Mouse (Mus musculus) thymus, adult 2 months (tissue): ENCODE measurements around the gene Utp6. TPM values are rescaled to one million over a fixed set of nuclear protein-coding genes. Genes with fewer than 3 reads are reported as not detected.
A peak's percentile ranks its signal among the peaks of the same experiment; 100 is the strongest.

Experiments used
- DNase-seq: peaks from one replicate; pipeline ENCODE4 v3.0.0; 2021
- H3K27ac ChIP-seq: fragments of 200-500 bp; 2 replicates; pipeline ENCODE4 v1.5.1; 2012; ENCODE audit warnings: low read length, control low read depth; ENCODE audit not compliant: control insufficient read depth, insufficient read depth
- H3K27me3 ChIP-seq: fragments of 200-500 bp; 2 replicates; pipeline ENCODE4 v1.6.1; 2012; ENCODE audit warnings: mild to moderate bottlenecking, low read length, moderate library complexity, mixed read lengths; ENCODE audit not compliant: control insufficient read depth, insufficient read depth
- H3K36me3 ChIP-seq: fragments of 200-500 bp; 2 replicates; pipeline ENCODE4 v1.6.1; 2012; ENCODE audit warnings: mild to moderate bottlenecking, low read length, moderate library complexity; ENCODE audit not compliant: control insufficient read depth, insufficient read depth
- H3K4me1 ChIP-seq: fragments of 200-500 bp; replicated peaks from 2 replicates; pipeline ENCODE4 v1.6.1; 2012; ENCODE audit warnings: low read length; ENCODE audit not compliant: control insufficient read depth, insufficient read depth
- H3K4me3 ChIP-seq: fragments of 200-500 bp; 2 replicates; pipeline ENCODE4 v1.5.1; 2012; ENCODE audit warnings: mild to moderate bottlenecking, low read length, control low read depth, moderate library complexity; ENCODE audit not compliant: control insufficient read depth, insufficient read depth
- CTCF ChIP-seq: fragments of 200-500 bp; IDR thresholded peaks from 2 replicates; pipeline ENCODE4 v1.5.1; 2012; ENCODE audit warnings: mild to moderate bottlenecking, control low read depth, low read length, moderate library complexity, borderline replicate concordance; ENCODE audit not compliant: control insufficient read depth, poor library complexity, insufficient read depth; ENCODE audit errors: extremely low read depth
- POLR2A ChIP-seq: fragments of 200-500 bp; IDR thresholded peaks from 2 replicates; pipeline ENCODE4 v1.6.1; 2012; ENCODE audit warnings: mild to moderate bottlenecking, low read length, control low read depth, moderate library complexity; ENCODE audit not compliant: control insufficient read depth, poor library complexity, insufficient read depth; ENCODE audit errors: extremely low read depth
- WGBS: fragments of 180-500 bp; shearing (Covaris S2); methylation state at CpG from one replicate; pipeline ENCODE4 v1.1.7; 2018; 5-methylcytosine and 5-hydroxymethylcytosine counted together
- polyA plus RNA-seq: library from polyadenylated mRNA; depleted of rRNA; stranded (reverse); fragments of >200 nt; gene quantifications from 2 replicates; pipeline ENCODE4 v1.2.3, GENCODE M21; 2012

Gene Utp6
- polyA plus RNA-seq, 1 experiment = 7.8 TPM

DNA sequence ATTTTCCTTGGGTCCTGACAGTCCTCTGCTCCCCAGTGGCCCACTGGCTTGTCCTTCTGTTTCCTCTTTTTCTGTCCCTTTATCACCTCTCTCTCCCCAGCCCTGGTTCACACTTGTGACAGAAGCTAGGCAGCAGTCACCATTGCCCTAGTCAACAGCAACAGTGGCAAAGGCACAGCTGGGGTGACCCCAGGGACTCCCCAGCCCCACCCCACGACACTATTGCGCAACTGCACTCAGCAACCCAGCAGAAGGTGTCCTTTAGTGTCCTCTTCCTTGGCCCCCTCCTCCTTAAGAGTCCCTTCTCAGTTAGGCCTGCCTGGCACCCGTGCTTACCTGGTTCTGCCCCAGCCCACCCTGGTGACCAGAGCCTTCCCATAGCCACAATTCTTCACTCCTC, 40.0 kb downstream of the Utp6 start:
- DNase-seq = no peak
- no peaks in the 10 kb centered on the region for H3K4me1 ChIP-seq
- H3K27me3 ChIP-seq = no peaks in the 10 kb centered on the region
- no peak overlapping the region for H3K27ac ChIP-seq
- H3K36me3 ChIP-seq = no peaks in the 10 kb centered on the region
- TF ChIP-seq POLR2A (no peak), CTCF (no peak)
- no peak overlapping the region for H3K4me3 ChIP-seq
- WGBS = 56% methylated on average over 3 of the region's 3 CpGs

DNA sequence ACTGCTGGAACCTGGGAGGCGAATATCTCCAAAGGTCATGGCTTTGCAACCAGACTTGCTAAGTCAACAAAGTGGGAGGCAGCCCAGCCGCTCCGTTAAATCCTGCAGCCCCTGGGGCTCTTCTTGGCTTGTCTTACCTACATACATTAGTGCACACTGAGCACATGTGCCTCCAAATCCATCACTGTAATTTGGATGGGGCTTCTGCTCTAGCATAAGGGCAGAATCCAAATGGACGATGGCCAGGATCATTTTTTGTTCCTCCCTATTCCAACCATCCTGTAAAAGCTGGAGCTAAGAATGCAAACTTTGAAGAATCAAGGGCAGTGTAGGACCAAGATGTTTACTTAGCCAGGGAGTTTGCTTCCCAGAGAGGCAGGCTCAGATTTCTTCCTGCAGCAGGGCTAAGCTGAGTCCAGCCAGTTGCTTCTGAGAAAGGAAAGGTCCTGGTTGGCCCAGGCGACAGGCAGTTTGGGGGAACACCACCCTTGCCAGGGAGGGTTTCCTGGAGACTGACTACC, 41.6 kb downstream of the Utp6 start:
- DNase-seq = no peak
- no peaks in the 10 kb centered on the region for H3K4me1 ChIP-seq
- no peak overlapping the region for H3K4me3 ChIP-seq
- no peak overlapping the region for H3K27ac ChIP-seq
- WGBS = 82% methylated on average over 5 of the region's 5 CpGs
- H3K27me3 ChIP-seq = no peaks in the 10 kb centered on the region
- no peaks in the 10 kb centered on the region for H3K36me3 ChIP-seq
- TF ChIP-seq POLR2A = no peak
- no peak for TF ChIP-seq CTCF

DNA sequence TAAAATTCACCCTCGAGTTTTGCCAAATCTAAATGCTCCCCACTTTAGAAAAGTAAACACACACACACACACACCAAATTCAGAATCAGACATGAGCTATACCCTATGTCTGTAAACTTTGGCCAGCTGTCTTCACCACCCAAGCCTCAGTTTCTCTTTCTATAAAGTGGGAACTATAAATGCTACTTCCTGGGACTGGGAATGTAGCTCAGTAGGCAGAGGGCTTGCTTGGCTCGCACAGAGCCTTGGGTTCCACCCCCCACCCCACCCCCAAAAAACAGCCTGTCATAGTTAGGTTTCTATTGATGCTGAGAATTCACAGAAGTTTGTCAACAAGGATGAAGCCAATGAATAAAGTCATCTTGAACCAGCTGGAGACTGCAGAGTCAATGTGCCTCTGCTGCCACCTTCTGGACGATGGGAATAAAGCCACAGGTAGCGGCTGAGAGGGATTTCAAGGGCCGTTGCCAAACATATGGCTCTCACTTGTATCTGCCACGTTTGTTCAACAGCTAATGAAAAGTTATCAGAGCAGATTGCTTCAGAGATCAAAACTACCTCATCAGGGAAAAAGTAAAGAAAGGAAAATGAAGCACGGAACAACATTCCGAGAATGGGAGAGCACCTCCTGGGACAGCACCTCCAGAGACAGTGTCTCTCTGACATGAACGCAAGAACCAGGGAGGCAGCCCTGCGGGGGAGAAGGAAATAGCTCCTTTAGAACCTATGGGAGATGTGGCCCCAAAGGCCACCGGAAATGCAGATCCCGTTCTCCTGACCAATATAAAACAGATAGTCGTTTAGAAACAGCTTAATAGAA, 42.3 kb downstream of the Utp6 start:
- H3K27me3 ChIP-seq = no peaks in the 10 kb centered on the region
- H3K27ac ChIP-seq = no peak overlapping the region
- TF ChIP-seq CTCF (peak; percentile 31; the same call in 1 of the 2 replicates), POLR2A (no peak)
- peak; percentile 66 for DNase-seq
- H3K4me1 ChIP-seq = no peaks in the 10 kb centered on the region
- H3K4me3 ChIP-seq = no peak overlapping the region
- no peaks in the 10 kb centered on the region for H3K36me3 ChIP-seq
- 34% methylated on average over 13 of the region's 13 CpGs for WGBS

DNA sequence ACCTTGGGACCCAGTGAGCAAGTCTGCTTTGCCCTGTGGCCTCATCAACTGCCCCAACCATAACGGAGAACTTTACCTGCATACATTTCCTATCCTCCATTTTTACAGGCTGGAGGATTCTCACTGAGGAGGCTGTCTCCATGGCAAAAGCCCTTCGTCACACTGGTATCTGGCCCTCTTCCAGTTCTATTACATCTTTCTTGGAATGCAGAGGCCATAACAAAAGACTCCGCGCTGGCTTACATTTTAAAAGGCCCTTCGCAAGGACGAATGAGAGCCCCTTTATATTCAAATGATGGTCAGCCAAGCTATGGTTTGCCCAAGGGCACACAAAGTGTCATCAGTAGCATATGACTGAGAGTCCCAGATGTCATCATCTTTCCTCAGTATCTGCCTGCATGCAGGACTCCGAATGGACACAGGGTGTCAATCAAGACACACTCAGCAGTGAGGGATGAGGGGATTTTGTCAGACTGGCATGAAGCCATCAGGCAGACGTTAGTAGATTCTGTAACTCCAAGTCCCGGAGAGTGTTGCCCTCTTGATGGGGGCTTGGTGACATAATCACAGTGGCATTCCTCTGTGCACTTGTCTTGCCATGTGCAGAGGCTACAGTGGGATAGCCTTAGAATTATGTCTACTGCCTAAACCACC, 46.4 kb downstream of the Utp6 start:
- 94% methylated on average over 9 of the region's 9 CpGs for WGBS
- TF ChIP-seq POLR2A (no peak), CTCF (no peak)
- Histone ChIP-seq H3K36me3 (no peaks in the 10 kb centered on the region), H3K4me3 (no peak overlapping the region), H3K4me1 (no peaks in the 10 kb centered on the region), H3K27ac (no peak overlapping the region), H3K27me3 (no peaks in the 10 kb centered on the region)
- no peak for DNase-seq

DNA sequence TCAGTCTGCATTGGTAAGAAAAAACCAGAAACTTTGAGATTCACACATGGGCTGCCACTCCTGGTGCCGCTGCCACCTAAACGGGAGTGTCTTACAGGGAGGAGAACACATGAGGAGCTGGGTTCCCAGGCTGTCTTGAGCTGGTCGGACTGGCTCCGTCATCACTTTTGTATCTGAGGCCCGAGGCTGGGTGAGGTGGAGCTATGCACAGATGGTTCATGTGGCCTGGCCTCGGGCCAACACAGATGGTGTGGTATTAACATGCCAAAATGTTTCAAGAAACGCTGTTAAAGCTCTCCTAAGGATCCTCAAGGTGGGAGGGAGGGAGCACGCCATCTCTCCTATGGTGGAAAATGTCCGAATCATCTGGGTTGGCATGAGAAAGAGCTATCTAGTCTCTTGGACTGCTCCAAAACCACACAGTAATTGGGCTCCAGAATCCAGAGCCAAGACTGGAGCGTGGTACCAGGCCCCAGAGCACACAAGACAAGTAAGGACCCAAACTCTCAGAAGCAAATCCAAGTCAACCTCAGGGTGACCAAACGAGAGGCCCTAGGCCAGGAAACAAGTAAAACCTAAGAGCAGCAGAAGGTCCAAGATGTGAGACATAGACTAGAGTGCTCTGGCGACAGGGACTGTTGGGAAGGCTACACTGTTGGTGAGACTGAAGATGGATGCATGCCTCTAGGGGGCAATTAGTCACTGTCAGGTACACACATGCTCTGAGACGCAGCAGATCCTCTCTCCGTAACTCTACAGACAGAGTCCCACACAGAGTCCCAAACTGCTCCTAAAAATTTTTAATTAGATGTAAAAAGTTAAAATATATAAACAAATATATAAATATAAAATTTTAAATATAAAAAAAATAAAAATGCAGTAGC, 53.3 kb downstream of the Utp6 start:
- H3K36me3 ChIP-seq = no peaks in the 10 kb centered on the region

DNA sequence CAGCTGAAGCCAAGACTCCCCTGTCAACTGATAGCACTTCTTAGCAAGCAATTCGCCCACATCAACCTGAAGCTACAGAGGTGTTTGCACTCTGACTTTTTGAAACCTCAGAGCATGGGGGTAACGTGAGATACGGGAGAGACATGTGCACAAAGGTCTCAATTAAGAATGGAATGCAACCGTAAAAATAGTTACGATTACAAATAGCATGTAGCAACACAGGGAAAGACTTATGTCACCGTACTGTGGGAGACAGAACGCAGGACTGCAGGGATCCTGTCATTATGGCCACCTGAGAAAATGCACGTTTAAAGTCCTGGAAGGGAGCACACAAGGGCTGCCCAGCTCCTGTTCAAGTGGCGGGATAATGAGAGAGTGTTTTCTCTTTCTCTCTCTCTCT, 55.3 kb downstream of the Utp6 start:
- Histone ChIP-seq H3K27ac (no peak overlapping the region), H3K4me3 (no peak overlapping the region), H3K36me3 (no peaks in the 10 kb centered on the region), H3K27me3 (no peaks in the 10 kb centered on the region), H3K4me1 (peaks cover 6% of the 10 kb centered on the region; the same call in 1 of the 2 replicates)
- TF ChIP-seq CTCF (no peak), POLR2A (no peak)
- WGBS = 90% methylated on average over 9 of the region's 9 CpGs
- no peak for DNase-seq

More for the DNA sequence above, 53.3 kb downstream of the Utp6 start:
- Histone ChIP-seq H3K4me3 (no peak overlapping the region), H3K4me1 (peaks cover 6% of the 10 kb centered on the region; the same call in 1 of the 2 replicates), H3K27ac (no peak overlapping the region), H3K27me3 (no peaks in the 10 kb centered on the region)
- 44% methylated on average over 14 of the region's 14 CpGs for WGBS
- TF ChIP-seq CTCF = no peak
- TF ChIP-seq POLR2A = no peak
- DNase-seq = no peak
